Mouse (Mus musculus) layer of hippocampus, adult 8-10 months (tissue): Measurements from ENCODE around the gene Rnaseh2a. TPM values are rescaled to one million over a fixed set of nuclear protein-coding genes. Genes with fewer than 3 reads are reported as not detected.
A peak's percentile ranks its signal among the peaks of the same experiment; 100 is the strongest.

ENCODE experiments used
- DNase-seq, 2 experiments: peaks; one replicate each; pipeline ENCODE4 v3.0.0; 2022; ENCODE audit warnings: low spot score in 2 of 2
- total RNA-seq, 4 experiments: library from RNA; stranded (reverse); gene quantifications; 2 replicates each; pipeline ENCODE4 v1.2.4; 2022

Rnaseh2a gene
- total RNA-seq, 4 experiments from 2014 or later, result 36.2 to 46.2 (median 41.2) TPM

DNA sequence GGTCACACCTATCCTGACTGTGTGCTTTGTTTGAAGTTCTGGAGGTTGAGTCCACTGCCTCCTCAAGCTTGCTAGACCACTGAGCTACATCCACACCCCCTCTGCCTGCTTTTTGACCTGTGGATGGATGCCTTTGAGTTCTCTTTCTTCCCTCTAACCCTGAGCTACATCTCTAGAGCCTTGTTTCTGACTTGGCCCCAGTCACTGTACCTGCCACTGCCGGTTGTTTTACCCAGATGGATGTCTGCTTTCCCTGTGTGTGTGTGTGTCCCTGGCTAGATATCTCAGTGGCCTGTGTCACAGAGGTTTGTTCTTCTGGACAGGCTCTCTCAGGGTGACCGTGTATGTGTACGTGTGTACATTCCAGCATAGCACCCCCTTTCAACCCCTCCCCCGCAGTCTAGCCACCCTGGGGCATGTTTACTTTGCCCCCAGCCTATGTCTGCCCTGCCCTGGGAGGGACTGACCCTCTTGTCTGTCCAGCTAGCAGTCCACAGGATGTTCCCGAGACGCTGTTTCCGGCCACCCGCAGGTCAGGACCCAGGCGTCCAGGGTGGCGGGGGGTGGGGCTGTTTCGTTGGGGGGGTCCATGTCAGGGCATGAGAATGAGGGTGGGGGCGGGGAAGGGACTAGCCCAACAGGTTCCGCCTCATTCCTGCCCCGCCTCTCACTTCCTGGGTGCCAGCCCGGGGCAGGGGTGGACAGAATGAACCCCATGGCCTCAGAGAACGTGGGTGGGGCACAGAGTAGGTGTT lies 14.9 kb upstream of the Rnaseh2a start:
- DNase-seq, result no peak

DNA sequence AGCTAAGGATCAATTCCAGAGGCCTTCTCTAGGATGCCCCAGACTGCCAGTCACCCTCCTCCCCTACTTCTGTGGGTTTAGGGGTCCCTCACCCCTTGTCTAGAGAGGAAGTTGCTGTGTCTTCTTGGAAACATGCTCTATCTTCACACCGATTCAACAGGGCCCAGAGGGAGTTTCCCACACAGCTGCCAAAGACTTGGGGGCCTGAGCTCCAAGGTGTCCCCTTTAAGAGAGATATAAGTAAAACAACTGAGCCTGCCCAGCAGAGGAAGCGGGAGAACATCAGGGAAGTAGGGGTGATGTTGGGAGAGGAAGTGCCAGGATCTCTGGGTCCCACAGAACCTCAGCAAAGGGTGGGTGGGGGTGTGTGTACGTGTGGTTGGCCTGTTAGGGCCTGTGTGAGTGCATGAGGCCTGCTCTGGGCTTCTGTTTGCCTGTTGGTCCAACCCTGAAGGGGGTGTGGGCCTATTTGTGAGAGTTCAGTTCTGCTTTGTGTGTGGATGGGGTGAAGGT lies 13.0 kb upstream of the Rnaseh2a start:
- no peak for DNase-seq

DNA sequence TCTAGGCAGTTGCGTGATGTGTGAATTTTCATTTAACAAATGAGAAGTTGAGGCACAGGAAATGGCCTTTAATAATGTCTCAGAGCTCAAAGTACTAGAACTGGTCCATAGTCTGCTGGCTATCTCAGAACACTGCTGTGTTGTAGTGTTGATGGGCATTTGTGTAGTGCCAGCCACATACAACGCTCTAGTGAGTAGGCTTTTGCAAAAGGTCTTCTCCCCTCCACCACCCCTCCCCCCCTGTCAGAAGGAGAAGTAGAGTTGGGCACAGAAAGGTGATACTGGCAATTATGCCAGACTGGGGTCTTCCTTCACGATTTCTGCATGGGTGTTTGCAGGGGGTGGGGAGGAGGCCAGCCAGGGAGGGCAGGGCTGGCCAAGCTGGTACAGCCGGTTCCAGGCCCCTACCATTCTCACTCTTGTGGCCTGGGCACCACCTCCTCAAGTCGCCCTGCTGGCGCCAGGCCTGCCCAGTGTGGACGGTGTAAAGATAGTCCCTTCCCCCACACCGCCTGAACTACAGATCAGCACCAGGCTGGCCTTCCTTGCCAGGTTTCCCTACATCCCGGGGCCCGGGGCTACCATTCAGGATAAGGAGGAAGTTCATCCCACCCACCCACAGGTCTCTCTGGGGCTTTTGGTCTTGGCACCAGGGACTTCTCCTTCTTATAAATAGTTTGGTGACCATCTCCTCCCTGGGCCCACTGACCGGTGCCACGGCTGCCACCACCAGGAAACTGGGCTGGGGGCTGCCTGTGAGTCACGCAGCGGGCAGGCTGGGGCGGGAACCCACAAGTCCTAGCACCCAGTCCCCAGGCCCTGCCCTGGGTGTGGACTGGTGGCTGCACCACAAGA lies 12.3 kb upstream of the Rnaseh2a start:
- DNase-seq, result peak in 1 of 2 experiments; percentile 1

DNA sequence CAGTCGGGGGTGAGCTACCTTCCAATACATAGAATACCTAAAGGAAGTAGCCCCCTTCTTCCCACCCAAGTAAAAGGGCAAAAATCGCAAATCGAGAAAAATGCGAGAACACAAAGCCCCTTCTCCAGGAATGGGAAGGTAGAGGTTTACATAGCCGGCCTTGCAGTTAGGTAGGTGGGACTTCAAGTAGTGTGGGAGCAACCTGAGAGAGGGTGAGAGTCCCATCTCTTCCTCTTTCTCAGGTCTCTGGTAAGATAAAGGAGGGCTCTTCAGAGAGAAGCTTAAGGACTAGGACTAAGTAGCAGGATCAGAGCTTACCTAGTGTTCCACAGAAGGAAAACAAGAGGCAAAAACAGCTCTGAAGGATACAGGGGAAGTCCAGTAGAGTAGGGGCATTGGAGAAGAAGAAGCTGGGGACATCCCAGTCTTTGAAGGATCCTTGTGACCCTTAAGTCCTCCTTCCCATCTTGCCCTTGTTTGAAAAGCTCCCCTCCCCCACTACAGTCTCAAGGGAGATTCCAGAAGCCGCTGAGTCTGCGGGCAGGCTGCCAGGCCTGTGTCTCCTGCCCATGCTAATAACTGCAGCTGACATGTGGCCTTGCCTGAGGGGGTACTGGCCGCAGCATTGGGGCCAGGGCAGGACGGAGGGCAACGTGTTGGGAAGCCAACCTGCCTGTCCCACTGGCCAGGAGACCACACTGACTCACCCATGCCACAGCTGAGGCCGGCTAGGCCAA lies 11.2 kb upstream of the Rnaseh2a start:
- DNase-seq, result peak in 1 of 2 experiments; percentile 57

DNA sequence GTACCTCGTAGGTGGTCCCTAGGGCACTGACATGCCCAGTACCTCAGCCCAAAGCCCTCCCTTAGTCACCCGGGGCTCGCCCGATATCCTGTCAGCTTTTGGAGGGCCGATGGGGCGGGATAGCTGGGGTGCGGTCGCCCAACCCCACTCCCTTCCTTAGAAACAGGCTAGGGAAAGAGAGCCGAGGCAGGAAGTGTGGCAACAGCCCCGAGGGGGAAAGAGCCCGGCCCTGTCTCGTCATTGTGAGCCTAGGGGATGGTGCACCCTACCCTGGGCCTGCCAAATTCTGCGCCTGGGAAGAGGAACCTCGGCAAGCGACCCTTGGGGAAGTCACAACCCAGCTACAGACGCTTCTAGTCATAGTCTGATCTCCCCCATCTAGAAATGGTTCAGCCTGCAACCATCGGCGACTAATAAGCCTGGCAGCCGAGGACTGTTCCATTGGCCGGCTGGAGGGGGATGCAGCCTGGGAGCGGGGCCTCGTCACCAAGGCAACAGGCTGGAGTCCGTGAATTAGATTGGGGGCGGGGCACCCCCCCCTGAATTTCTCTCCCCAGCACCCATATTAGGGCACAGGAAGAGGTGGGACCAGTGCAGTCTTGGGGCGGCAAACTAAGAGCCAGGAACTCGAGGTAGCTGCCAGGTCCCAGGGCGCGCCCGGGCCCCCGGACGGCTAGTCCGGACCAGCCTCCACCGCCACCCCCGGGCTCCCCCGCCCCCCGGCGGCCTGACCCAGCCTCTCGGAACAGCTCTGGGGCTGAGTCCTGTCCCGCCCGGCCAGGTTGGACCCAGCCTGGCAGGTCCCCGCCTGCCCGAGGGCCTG lies 10.2 kb upstream of the Rnaseh2a start:
- peak; percentile 93 for DNase-seq

DNA sequence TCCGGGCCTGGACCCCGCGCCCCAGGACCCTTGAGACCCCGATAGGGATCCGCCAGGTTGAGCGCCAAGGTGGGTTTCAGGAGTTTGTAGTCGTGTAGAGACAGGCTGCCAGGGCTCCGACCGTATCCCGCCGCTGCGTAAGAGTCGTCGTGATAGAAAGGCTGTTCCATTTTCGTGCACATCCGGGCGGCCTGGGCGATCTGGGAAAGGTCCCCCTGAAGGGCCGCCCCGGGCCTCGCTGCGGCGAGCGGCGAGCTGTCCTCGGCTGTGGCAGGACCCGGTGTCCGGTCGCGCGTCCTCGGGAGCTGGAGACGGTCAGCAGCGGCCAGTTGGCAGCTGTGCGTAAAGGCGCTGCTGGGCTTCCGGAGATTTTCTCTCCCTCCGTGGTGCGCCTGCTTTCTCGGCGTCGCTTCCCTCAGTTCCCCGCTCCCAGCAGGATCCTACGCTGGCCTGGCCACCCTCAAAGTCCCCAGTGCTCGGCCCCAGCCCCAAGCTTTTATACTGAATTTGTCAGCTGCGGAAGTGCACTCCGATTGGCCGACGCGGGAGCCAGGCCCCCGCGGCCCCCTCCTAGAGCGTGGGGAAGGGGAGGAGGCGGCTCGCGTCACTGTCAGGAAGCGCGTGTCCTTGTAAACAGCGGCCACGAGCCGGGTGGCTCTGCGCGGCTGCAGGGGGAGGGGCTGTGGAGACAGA lies 8.8 kb upstream of the Rnaseh2a start, which contains the start of gene Junb:
TSS of gene Junb (minus strand) at position 471 of the 693 bp plus-strand sequence.
- peak; percentile 96 to 97 for DNase-seq

- peak; percentile 56 to 61 for DNase-seq
These were observed 8.1 kb upstream of the Rnaseh2a start for GRCm38 (mm10) chr8:84977435-84978247.

GRCm38 (mm10) chr8:84976763-84977434 lies 7.3 kb upstream of the Rnaseh2a start:
- no peak for DNase-seq

DNA sequence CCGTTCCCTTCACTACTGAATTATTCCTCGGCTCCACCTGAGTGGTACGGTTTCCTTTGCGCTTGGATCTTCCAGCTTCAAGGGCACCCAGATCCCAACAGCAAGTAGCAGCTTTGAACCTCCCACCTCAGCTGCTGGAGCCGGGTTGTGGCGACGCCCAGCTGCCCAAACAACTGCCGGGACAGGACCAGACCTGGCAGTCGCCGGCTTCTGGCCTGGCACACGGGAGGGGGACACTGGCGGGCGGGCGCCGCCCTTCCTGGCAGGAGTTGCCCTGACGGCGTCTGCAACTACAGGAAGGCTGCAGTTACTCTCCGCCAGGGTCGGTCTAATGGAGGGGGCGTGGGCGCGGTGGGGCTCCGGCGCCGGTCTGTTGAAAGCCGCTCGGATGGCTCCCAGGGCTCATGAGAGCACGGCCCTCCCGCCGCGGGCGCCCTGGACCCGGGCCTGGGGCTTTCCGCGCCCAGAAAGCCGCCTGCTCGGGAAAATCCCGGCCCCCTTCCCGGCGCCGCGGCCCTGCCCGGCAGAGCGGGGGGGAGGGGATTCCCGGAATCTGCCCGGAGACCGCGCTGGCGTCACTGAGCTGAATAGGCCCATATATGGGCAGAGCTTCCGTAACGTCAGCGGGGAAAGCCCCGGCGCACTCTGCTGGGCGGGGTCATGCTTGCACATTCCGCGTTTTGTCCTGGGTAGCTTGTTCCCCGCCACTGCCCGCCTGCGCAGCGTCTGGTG lies 6.6 kb upstream of the Rnaseh2a start:
- DNase-seq, result peak; percentile 93 to 96

GRCm38 (mm10) chr8:84975434-84975833 lies 5.9 kb upstream of the Rnaseh2a start:
- no peak for DNase-seq

DNA sequence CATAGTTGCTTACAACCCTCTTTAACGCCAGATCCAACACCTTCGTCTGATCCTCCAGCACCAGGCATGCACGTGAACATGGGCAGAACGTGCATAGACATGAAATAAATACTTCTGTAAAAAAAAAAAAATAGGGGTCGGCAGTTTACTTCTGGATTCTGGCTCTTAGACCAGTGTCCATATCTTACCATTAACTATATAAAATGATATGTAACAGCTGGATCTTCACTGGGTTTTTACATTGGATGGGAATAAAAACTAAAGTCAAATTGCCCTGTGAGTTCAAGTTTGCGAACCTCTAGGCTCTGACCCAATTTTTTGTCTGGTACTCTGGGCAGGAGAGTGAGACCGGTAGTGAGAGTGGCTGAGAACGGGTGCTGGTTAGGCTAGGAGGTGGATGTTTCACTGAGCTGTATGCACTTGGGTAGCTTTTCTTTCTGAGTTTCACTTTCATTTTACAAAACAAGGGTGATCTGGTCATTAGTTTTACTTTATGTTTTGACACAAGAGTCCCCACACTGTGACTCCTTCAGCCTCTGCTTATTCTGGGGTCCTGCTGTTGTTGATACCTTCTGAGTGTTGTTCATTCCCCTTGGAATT lies 5.1 kb upstream of the Rnaseh2a start:
- DNase-seq, result no peak

GRCm38 (mm10) chr8:84973803-84974542 lies 4.4 kb upstream of the Rnaseh2a start:
- DNase-seq, result no peak

DNA sequence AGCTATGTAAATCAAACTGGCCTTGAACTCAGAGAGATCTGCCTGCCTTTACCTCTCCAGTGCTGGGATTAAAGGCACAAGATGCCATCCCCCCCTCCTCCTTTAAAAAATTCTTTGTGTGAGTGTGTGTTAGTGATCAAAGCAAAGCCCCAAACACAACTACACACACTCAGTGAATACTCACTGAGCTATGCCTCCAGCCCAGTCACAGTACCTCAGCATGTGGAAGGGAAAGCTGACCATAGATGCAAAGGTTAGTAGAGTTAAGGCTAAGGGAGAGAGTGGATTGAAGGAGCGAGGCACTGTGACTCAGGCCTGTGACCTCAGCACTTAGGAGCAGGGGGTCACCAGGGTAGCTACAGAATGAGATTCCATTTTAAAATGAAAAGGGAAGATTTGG lies 3.5 kb upstream of the Rnaseh2a start:
- DNase-seq, result no peak

- no peak for DNase-seq
These were observed 1.3 kb upstream of the Rnaseh2a start for GRCm38 (mm10) chr8:84970913-84971312.

- no peak for DNase-seq
These were observed 696 bp upstream of the Rnaseh2a start for GRCm38 (mm10) chr8:84970135-84970790.

DNA sequence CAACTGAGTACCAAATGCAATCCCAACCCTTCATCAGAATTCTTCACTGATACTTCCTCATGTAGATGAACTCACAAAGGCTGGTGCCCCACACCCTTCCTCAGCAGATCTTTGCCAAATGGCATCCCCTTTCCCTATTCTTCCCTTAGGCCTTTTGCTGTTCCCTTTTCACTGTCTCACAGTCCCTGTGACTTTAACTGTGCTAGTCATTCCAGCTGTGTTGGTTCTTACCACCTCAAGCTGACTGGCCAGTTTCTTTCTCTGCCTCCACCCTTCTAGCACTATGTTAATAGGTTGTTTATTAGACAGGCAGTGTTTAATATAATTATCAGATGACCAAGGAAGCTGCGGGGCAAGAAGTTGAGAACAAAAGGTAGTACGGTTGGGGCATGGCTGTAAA lies 917 bp downstream of the Rnaseh2a start:
- peak in 1 of 2 experiments; percentile 3 for DNase-seq
